Mouse (Mus musculus) C2C12 (cell line): Measurements from ENCODE around the gene Ftl1-ps1.

ENCODE experiments used
- CEBPB ChIP-seq: IDR thresholded peaks from one replicate; pipeline ENCODE4 v1.6.1; 2011; ENCODE audit warnings: low read depth, mild to moderate bottlenecking, control low read depth, moderate library complexity
- CTCF ChIP-seq: IDR thresholded peaks from one replicate; pipeline ENCODE4 v1.5.1; 2011; ENCODE audit not compliant: control insufficient read depth, insufficient read depth, insufficient read length
- FOSL1 ChIP-seq: IDR thresholded peaks from one replicate; pipeline ENCODE4 v1.8.0; 2011; ENCODE audit warnings: mild to moderate bottlenecking, low read length; ENCODE audit not compliant: poor library complexity, insufficient read depth, severe bottlenecking
- MAX ChIP-seq: IDR thresholded peaks from one replicate; pipeline ENCODE4 v1.6.1; 2011; ENCODE audit warnings: mild to moderate bottlenecking, control low read depth
- USF1 ChIP-seq: IDR thresholded peaks from one replicate; pipeline ENCODE4 v1.6.1; 2011; ENCODE audit warnings: low read depth, mild to moderate bottlenecking, control low read depth, moderate library complexity

GRCm38 (mm10) chr13:74439895-74440294, 40.4 kb downstream of the Ftl1-ps1 start:
- TF ChIP-seq CTCF (no peak), USF1 (no peak), MAX (no peak), CEBPB (no peak), FOSL1 (no peak)
